Mouse (Mus musculus): ENCODE measurements around the gene Cd96. TPM values are rescaled to one million over a fixed set of nuclear protein-coding genes. Genes with fewer than 3 reads are reported as not detected.

The Cd96 gene
- total and polyA plus RNA-seq, 3 experiments: not detected

- Histone ChIP-seq H3K9ac (ENCODE audit: control insufficient read depth, low read depth, low read length, poor library complexity, severe bottlenecking) (no peak overlapping the region), H3K4me3 (ENCODE audit: control insufficient read depth in 1 of 2, insufficient read depth in 1 of 2, low read depth in 2 of 2, low read length in 2 of 2) (no peak overlapping the region), H3K27me3 (ENCODE audit: control insufficient read depth in 1 of 2, insufficient read depth in 2 of 2, low read length in 2 of 2) (no peaks in the 10 kb centered on the region), H3K27ac (ENCODE audit: control insufficient read depth, low read depth, low read length) (no peak overlapping the region), H3K36me3 (ENCODE audit: control insufficient read depth in 1 of 2, insufficient read depth in 2 of 2, low read length in 2 of 2) (no peaks in the 10 kb centered on the region), H3K79me2 (ENCODE audit: control insufficient read depth, insufficient read depth, low read length, poor library complexity) (no peaks in the 10 kb centered on the region), H3K4me1 (ENCODE audit: control insufficient read depth in 1 of 2, insufficient read depth in 2 of 2, low read length in 2 of 2) (no peaks in the 10 kb centered on the region), H3K9me3 (replicated peaks; ENCODE audit: insufficient read depth, low read length) (no peaks in the 10 kb centered on the region)
- DNase-seq (ENCODE audit: low read depth, low spot score): no peak
- TF ChIP-seq MYC (IDR thresholded peaks at IDR 0.05; ENCODE audit: low read depth, low read length) (no peak), ELF1 (IDR thresholded peaks at IDR 0.05; ENCODE audit: low read depth, low read length) (no peak), BHLHE40 (IDR thresholded peaks at IDR 0.05; ENCODE audit: borderline replicate concordance, low read depth, low read length) (no peak), TBP (IDR thresholded peaks at IDR 0.05; ENCODE audit: low read depth, low read length) (no peak), MEF2A (IDR thresholded peaks at IDR 0.05; ENCODE audit: extremely low read depth, insufficient replicate concordance, low read depth, low read length, poor library complexity, severe bottlenecking) (no peak), SMC3 (IDR thresholded peaks at IDR 0.05; ENCODE audit: low read depth, low read length) (no peak), CHD2 (IDR thresholded peaks at IDR 0.05; ENCODE audit: low read length) (no peak)
Observed at GRCm38 (mm10) chr16:46006261-46006660, 113.8 kb downstream of the Cd96 start.

GRCm38 (mm10) chr16:46001550-46002166 lies 118.4 kb downstream of the Cd96 start:
- Histone ChIP-seq H3K79me2 (ENCODE audit: control insufficient read depth, insufficient read depth, low read length, poor library complexity) (no peaks in the 10 kb centered on the region), H3K4me1 (ENCODE audit: control insufficient read depth in 1 of 2, insufficient read depth in 2 of 2, low read length in 2 of 2) (no peaks in the 10 kb centered on the region), H3K27ac (ENCODE audit: control insufficient read depth, low read depth, low read length) (no peak overlapping the region), H3K9me3 (replicated peaks; ENCODE audit: insufficient read depth, low read length) (no peaks in the 10 kb centered on the region), H3K36me3 (ENCODE audit: control insufficient read depth in 1 of 2, insufficient read depth in 2 of 2, low read length in 2 of 2) (no peaks in the 10 kb centered on the region), H3K9ac (ENCODE audit: control insufficient read depth, low read depth, low read length, poor library complexity, severe bottlenecking) (no peak overlapping the region), H3K27me3 (ENCODE audit: control insufficient read depth in 1 of 2, insufficient read depth in 2 of 2, low read length in 2 of 2) (no peaks in the 10 kb centered on the region), H3K4me3 (ENCODE audit: control insufficient read depth in 1 of 2, insufficient read depth in 1 of 2, low read depth in 2 of 2, low read length in 2 of 2) (no peak overlapping the region)
- TF ChIP-seq ZMIZ1 (IDR thresholded peaks at IDR 0.05; ENCODE audit: low read depth, low read length) (no peak), NELFE (IDR thresholded peaks at IDR 0.05; ENCODE audit: low read depth, low read length) (no peak), SIN3A (IDR thresholded peaks at IDR 0.05; ENCODE audit: low read length) (no peak), CHD1 (IDR thresholded peaks at IDR 0.05; ENCODE audit: low read depth, low read length) (no peak), RAD21 (IDR thresholded peaks at IDR 0.05; ENCODE audit: low read depth, low read length) (no peak), MYB (IDR thresholded peaks at IDR 0.05; ENCODE audit: low read depth, low read length) (no peak), UBTF (IDR thresholded peaks at IDR 0.05; ENCODE audit: borderline replicate concordance, insufficient read depth, low read depth, low read length) (no peak), TBP (IDR thresholded peaks at IDR 0.05; ENCODE audit: low read depth, low read length) (no peak), CHD2 (IDR thresholded peaks at IDR 0.05; ENCODE audit: low read length) (no peak), GABPA (IDR thresholded peaks at IDR 0.05; ENCODE audit: low read depth, low read length) (no peak), TAL1 (IDR thresholded peaks at IDR 0.05; ENCODE audit: low read length) (no peak), MAX (IDR thresholded peaks at IDR 0.05; ENCODE audit: low read length) (no peak)
- no peak for DNase-seq (ENCODE audit: low read depth, low spot score)

All from MEL (cell line).